Mouse (Mus musculus) retina, embryonic 14.5 days (tissue): ENCODE measurements at regions not wholly inside any gene's neighbourhood (a gene's known extent, or its start where the extent isn't known, plus 50 kb on each side); places are given as distances from the start of the nearest gene placed in this dataset.
A peak's percentile ranks its signal among the peaks of the same experiment; 100 is the strongest.
"Not testable (repeated sequence)": the region's sequence is repeated elsewhere in the genome, so short reads cannot be mapped to it uniquely, and the experiment has no call there.

Experiments used
- DNase-seq: peaks from one replicate; pipeline ENCODE4 v3.0.0-alpha.2; 2015; ENCODE audit warnings: low spot score

GRCm38 (mm10) chr14:86599511-86599910, 541.5 kb downstream of the Diaph3 start:
- no peak for DNase-seq

GRCm38 (mm10) chr14:86588525-86588924, 552.5 kb downstream of the Diaph3 start:
- DNase-seq, result no peak

GRCm38 (mm10) chr14:86585959-86586358, 555.1 kb downstream of the Diaph3 start:
- DNase-seq, result not testable (repeated sequence)

- DNase-seq, result peak; percentile 59
Observed at GRCm38 (mm10) chr14:86562728-86563127, 578.3 kb downstream of the Diaph3 start.

- peak; percentile 4 for DNase-seq
Observed at GRCm38 (mm10) chr14:86537992-86538391, 603.0 kb downstream of the Diaph3 start.

- DNase-seq, result no peak
Observed at GRCm38 (mm10) chr14:86536341-86537027, 604.6 kb downstream of the Diaph3 start.

- no peak for DNase-seq
Observed at GRCm38 (mm10) chr14:86510408-86510807, 630.6 kb downstream of the Diaph3 start.

- DNase-seq, result no peak
Observed at GRCm38 (mm10) chr14:86509686-86510085, 631.3 kb downstream of the Diaph3 start.

GRCm38 (mm10) chr14:86506286-86506685, 634.7 kb downstream of the Diaph3 start:
- DNase-seq, result no peak

GRCm38 (mm10) chr14:86490826-86491225, 650.2 kb downstream of the Diaph3 start:
- DNase-seq, result peak; percentile 65

GRCm38 (mm10) chr14:86489872-86490631, 651.0 kb downstream of the Diaph3 start:
- peak; percentile 43 for DNase-seq

GRCm38 (mm10) chr14:86489044-86489816, 651.8 kb downstream of the Diaph3 start:
- DNase-seq, result no peak

GRCm38 (mm10) chr14:86487285-86487897, 653.6 kb downstream of the Diaph3 start:
- DNase-seq, result no peak

- no peak for DNase-seq
Observed at GRCm38 (mm10) chr14:86484247-86484646, 656.8 kb downstream of the Diaph3 start.

- DNase-seq, result no peak
Observed at GRCm38 (mm10) chr14:86473604-86474003, 667.4 kb downstream of the Diaph3 start.

- no peak for DNase-seq
Observed at GRCm38 (mm10) chr14:86470462-86470861, 670.6 kb downstream of the Diaph3 start.

- no peak for DNase-seq
Observed at GRCm38 (mm10) chr14:86467886-86468463, 673.1 kb downstream of the Diaph3 start.

GRCm38 (mm10) chr14:86463388-86463787, 677.6 kb downstream of the Diaph3 start:
- DNase-seq, result no peak

- no peak for DNase-seq
Observed at GRCm38 (mm10) chr14:86453142-86453541, 687.9 kb downstream of the Diaph3 start.

- no peak for DNase-seq
Observed at GRCm38 (mm10) chr14:86450616-86451015, 690.4 kb downstream of the Diaph3 start.

GRCm38 (mm10) chr14:86445139-86445538, 695.9 kb downstream of the Diaph3 start:
- DNase-seq, result no peak
